Mouse (Mus musculus) subcutaneous adipose tissue, adult 2 months (tissue): ENCODE data around the gene Tmem54. TPM values are rescaled to one million over a fixed set of nuclear protein-coding genes. Genes with fewer than 3 reads are reported as not detected.

ENCODE experiments used
- polyA plus RNA-seq: library from polyadenylated mRNA; depleted of rRNA; stranded (reverse); fragments of >200 nt; gene quantifications from 2 replicates; pipeline ENCODE4 v1.2.3, GENCODE M21; 2012; ENCODE audit warnings: low replicate concordance; rRNA removed

Tmem54 gene
- polyA plus RNA-seq: 20.8 TPM in 1 of 2 replicates, not detected in the other

GRCm38 (mm10) chr4:129105356-129105755 lies at the start of gene Tmem54:
Gene Tmem54 (plus strand): TSS chr4:129105548.

DNA sequence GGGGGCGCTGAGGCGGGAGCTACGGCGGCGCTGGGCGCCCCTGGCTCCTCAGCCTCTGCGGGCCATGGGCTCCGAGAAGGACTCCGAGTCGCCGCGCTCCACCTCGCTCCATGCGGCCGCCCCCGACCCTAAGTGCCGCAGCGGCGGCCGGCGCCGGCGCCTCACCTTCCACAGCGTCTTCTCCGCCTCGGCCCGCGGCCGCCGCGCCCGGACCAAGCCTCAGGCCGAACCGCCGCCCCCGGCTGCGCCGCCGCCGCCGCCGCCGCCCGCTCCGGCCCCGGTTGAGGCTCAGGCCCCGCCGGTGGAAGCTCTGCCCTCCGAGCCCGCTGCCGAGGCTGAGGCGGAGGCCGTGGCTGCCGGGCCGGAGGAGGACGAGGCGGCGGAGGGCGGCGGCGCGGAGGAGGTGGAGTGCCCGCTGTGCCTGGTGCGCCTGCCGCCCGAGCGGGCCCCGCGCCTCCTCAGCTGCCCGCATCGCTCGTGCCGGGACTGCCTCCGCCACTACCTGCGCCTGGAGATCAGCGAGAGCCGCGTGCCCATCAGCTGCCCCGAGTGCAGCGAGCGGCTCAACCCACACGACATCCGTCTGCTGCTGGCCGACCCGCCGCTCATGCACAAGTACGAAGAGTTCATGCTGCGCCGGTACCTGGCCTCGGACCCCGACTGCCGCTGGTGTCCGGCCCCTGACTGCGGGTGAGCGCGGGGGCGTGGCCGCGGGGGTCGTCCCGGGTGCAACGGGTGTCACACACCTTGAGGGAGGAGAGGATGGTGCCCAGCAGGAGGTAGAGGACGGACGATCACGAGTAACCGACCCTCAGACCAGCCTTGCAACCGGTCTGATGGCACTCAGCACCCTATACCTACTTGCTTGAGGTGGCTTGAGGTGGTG lies 46.9 kb upstream of the Tmem54 start, which contains the start of gene Rnf19b:
TSS of gene Rnf19b (plus strand) at position 65 of the 886 bp plus-strand sequence.

GRCm38 (mm10) chr4:129121569-129122086 lies 16.3 kb downstream of the Tmem54 start, which contains the start of gene Hpca:
Gene Hpca (minus strand): TSS chr4:129122036.

DNA sequence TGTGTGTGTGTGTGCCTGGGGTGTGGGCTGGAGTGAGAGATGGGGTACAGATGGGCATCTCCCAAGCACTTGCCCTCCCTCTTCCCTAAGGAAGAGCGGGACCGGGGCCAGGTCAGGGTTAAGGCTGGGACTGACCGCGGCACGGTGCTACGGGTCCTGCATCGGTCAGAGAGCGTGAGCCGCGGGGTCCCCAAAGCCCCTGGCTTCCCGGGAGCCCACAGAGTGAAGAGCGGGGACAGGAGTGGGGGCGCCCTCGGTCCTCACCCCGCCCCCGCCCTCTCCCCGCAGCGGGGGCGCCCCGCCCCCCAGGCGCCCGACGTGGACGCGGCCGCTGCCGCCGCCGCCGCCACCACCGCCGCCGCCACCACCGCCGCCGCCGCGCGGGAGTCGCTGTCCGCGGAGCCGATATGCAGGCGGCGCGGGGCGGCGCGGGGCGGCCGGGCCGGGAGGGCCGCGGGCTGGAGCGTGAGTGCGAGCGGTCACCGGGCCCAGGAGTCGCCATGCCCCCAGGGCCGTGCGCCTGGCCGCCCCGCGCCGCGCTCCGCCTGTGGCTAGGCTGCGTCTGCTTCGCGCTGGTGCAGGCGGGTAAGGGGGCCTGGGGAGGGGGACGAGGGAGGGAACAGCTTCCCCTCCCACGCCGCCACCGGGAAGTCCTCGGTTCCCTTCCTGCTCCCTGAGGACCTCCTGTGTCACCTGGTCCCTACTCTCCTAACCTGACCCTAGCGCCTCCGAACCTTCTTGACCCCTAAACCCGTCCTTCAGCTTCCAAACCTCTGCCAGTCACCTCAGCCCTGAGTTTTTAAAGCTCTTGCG lies 31.4 kb downstream of the Tmem54 start, which contains the start of gene Fndc5:
TSS of gene Fndc5 (plus strand) at position 421 of the 813 bp plus-strand sequence.

Other genes starting within 250 kb of the Tmem54 start
- gene Trim62, start 222.0 kb upstream of the Tmem54 start, polyA plus RNA-seq: 4.1 and 8.1 TPM in 2 replicates
- gene Azin2, start 143.1 kb upstream of the Tmem54 start, polyA plus RNA-seq: 25.3 and 35.4 TPM in 2 replicates
- gene Ak2, start 113.6 kb upstream of the Tmem54 start, polyA plus RNA-seq: 114 and 267 TPM in 2 replicates
- 40.5 and 44.4 TPM in 2 replicates for gene Rnf19b, start 47.3 kb upstream of the Tmem54 start, polyA plus RNA-seq
- gene Hpca, start 16.5 kb downstream of the Tmem54 start, polyA plus RNA-seq: 2.0 and 2.2 TPM in 2 replicates
- 2.2 and 16.0 TPM in 2 replicates for gene Fndc5, start 31.5 kb downstream of the Tmem54 start, polyA plus RNA-seq
- gene S100pbp, start 84.2 kb downstream of the Tmem54 start, polyA plus RNA-seq: 15.1 and 31.4 TPM in 2 replicates
- gene Yars, start 84.2 kb downstream of the Tmem54 start, polyA plus RNA-seq: 21.1 and 32.9 TPM in 2 replicates
- 7.6 and 26.2 TPM in 2 replicates for gene C77080, start 155.9 kb downstream of the Tmem54 start, polyA plus RNA-seq
- gene Sync, start 182.1 kb downstream of the Tmem54 start, polyA plus RNA-seq: 2.8 and 8.7 TPM in 2 replicates
- gene Rbbp4, start 229.8 kb downstream of the Tmem54 start, polyA plus RNA-seq: 33.2 and 50.9 TPM in 2 replicates
- gene Zbtb8os, start 230.1 kb downstream of the Tmem54 start, polyA plus RNA-seq: 20.9 and 27.8 TPM in 2 replicates